Mouse (Mus musculus): ENCODE results near the gene Pth1r. TPM values are rescaled to one million over a fixed set of nuclear protein-coding genes. Genes with fewer than 3 reads are reported as not detected.

Pth1r gene
- polyA plus RNA-seq, 1 experiment from 2014 or later, result 179 TPM

DNA sequence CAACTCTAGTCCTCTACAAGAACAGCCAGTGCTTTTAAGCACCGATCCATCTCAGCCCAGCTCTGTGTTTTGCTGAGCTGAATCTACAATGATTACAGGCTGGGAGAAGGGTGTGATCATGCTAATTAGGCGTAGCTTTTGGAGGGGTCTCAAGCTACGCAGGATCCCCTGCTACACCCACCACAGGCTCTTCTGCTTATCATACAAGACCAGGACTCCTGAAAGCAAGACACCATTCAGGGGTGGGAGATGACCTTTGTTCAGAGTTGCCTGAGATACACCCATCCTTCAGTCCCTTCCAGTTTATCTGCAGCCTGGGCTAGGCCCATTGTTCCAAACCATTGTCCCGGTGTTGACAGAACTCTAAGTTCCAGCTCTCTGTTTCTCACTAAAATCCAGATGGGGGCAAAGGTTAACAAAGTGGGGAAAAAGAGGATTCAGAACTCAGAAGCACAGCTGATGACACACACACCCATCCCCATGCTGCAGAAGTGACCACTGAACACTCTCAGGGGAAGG lies 6.0 kb upstream of the Pth1r start:
- ATAC-seq (replicated peaks; ENCODE audit: low FRiP score, low read depth), result no peak
- 87% methylated on average over 4 of the region's 4 CpGs for WGBS
- no peak overlapping the region for H3K27ac ChIP-seq

DNA sequence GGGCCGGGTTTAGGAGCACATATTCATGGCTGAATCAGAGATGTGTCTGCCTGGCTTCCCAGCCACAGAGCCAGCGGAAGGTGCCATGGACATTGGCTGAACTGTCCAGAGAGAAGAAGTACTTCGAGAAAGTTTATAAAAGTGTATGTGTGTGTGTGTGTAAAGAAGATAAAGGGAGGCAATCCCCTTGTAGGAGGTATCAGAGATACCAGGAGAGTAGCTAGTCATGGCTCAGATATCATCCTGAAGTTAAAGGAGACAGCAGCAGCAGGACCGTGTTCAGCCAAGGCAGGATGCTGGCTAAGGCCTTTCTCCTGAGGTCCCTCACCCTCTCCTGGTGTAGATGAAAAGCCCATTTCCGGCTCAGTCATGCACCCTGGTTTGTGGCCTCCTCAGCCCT lies 4.5 kb upstream of the Pth1r start:
- H3K36me3 ChIP-seq (ENCODE audit: insufficient read depth, low read length), result no peaks in the 10 kb centered on the region
- no peak overlapping the region for H3K9ac ChIP-seq (ENCODE audit: low read depth, low read length)
- no peaks in the 10 kb centered on the region for H3K27me3 ChIP-seq (ENCODE audit: insufficient read depth, low read length)
- 0 out of 2 replicates have a peak overlapping the region, but pooled peaks have one; percentile 11 for H3K27ac ChIP-seq
- H3K4me2 ChIP-seq (ENCODE audit: low read length), result no peak overlapping the region
- ATAC-seq (replicated peaks; ENCODE audit: low FRiP score, low read depth), result no peak
- DNase-seq (ENCODE audit: low spot score), result no peak
- no peak for TF ChIP-seq CTCF (IDR thresholded peaks at IDR 0.05; ENCODE audit: low read depth)
- no peaks in the 10 kb centered on the region for H3K9me3 ChIP-seq (replicated peaks; ENCODE audit: low read length)
- WGBS, result 62% methylated on average over 5 of the region's 5 CpGs
- peaks cover 37% of the 10 kb centered on the region for H3K4me1 ChIP-seq (replicated peaks; ENCODE audit: insufficient read depth, low read length)
- no peak overlapping the region for H3K4me3 ChIP-seq (replicated peaks; ENCODE audit: low read depth, low read length)

More for the DNA sequence above, 6.0 kb upstream of the Pth1r start:
- Histone ChIP-seq H3K27me3 (ENCODE audit: insufficient read depth, low read length) (no peaks in the 10 kb centered on the region), H3K9ac (ENCODE audit: low read depth, low read length) (no peak overlapping the region), H3K36me3 (ENCODE audit: insufficient read depth, low read length) (no peaks in the 10 kb centered on the region), H3K4me2 (ENCODE audit: low read length) (no peak overlapping the region), H3K4me1 (replicated peaks; ENCODE audit: insufficient read depth, low read length) (peaks cover 26% of the 10 kb centered on the region), H3K9me3 (replicated peaks; ENCODE audit: low read length) (no peaks in the 10 kb centered on the region), H3K4me3 (replicated peaks; ENCODE audit: low read depth, low read length) (no peak overlapping the region)
- DNase-seq (ENCODE audit: low spot score), result no peak
- no peak for TF ChIP-seq CTCF (IDR thresholded peaks at IDR 0.05; ENCODE audit: low read depth)

GRCm38 (mm10) chr9:110750404-110751187 lies 3.7 kb upstream of the Pth1r start:
- DNase-seq (ENCODE audit: low spot score), result peak; percentile 71
- WGBS, result 11% methylated on average over 14 of the region's 14 CpGs
- peak overlapping the region; percentile 18; the same call in 1 of the 2 replicates for H3K9ac ChIP-seq (ENCODE audit: low read depth, low read length)

GRCm38 (mm10) chr9:110748451-110748850 lies 1.5 kb upstream of the Pth1r start:
- 58% methylated on average over 2 of the region's 2 CpGs for WGBS
- Histone ChIP-seq H3K4me3 (replicated peaks; ENCODE audit: low read depth, low read length) (no peak overlapping the region), H3K9me3 (replicated peaks; ENCODE audit: low read length) (no peaks in the 10 kb centered on the region), H3K27me3 (ENCODE audit: insufficient read depth, low read length) (no peaks in the 10 kb centered on the region), H3K36me3 (ENCODE audit: insufficient read depth, low read length) (no peaks in the 10 kb centered on the region), H3K4me2 (ENCODE audit: low read length) (no peak overlapping the region), H3K27ac (peak overlapping the region; percentile 90), H3K4me1 (replicated peaks; ENCODE audit: insufficient read depth, low read length) (peaks cover 44% of the 10 kb centered on the region), H3K9ac (ENCODE audit: low read depth, low read length) (peak overlapping the region; percentile 27; the same call in 1 of the 2 replicates)
- ATAC-seq (replicated peaks; ENCODE audit: low FRiP score, low read depth), result peak; percentile 70
- no peak for DNase-seq (ENCODE audit: low spot score)
- no peak for TF ChIP-seq CTCF (IDR thresholded peaks at IDR 0.05; ENCODE audit: low read depth)

More at GRCm38 (mm10) chr9:110750404-110751187, 3.7 kb upstream of the Pth1r start:
- ATAC-seq (replicated peaks; ENCODE audit: low FRiP score, low read depth), result no peak
- Histone ChIP-seq H3K36me3 (ENCODE audit: insufficient read depth, low read length) (no peaks in the 10 kb centered on the region), H3K9me3 (replicated peaks; ENCODE audit: low read length) (no peaks in the 10 kb centered on the region), H3K27ac (peak overlapping the region; percentile 59; the same call in 1 of the 2 replicates), H3K27me3 (ENCODE audit: insufficient read depth, low read length) (no peaks in the 10 kb centered on the region), H3K4me1 (replicated peaks; ENCODE audit: insufficient read depth, low read length) (peaks cover 44% of the 10 kb centered on the region), H3K4me2 (ENCODE audit: low read length) (no peak overlapping the region), H3K4me3 (replicated peaks; ENCODE audit: low read depth, low read length) (no peak overlapping the region)
- TF ChIP-seq CTCF (IDR thresholded peaks at IDR 0.05; ENCODE audit: low read depth), result no peak

DNA sequence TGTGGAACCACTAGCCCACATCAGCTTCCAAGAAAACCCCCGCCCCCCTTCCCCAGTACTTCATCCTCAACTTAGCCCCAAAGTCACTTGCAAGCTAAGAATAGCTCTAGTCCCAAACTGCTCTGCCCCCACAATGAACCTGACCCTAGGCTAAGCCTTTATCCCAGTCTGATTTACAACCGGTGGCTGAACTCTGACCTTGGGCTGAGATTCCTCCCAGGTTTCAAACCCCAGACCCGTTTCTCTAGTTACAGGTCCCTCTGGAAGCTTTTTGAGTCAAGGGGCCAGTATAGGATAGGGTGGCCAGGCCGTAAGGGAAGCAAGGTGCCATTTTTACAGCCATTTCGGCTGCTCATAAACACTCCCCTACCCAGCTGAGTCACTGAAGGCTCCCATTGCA lies 707 bp downstream of the Pth1r start:
- H3K4me2 ChIP-seq (ENCODE audit: low read length), result peak overlapping the region; percentile 94

DNA sequence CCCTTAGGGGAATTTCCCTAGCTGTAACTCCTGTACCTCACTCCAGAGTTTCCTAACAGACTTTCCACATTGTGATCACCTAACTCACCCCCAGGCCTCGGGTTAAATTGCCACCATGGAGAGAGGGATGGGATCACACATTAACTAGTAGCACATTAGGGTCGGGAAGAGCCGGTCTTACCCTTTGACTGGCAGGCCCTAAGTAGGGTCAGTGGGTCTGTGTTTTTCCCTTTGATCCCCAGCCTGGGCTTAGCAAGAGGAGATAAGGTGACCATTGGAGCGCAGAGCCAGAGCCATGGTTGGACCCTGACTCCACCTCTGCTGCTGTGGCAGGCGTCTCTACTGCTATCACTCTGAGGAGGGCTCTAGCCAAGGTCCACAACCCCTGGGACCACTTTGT lies 1.2 kb downstream of the Pth1r start:
- no peaks in the 10 kb centered on the region for H3K36me3 ChIP-seq (ENCODE audit: insufficient read depth, low read length)
- no peaks in the 10 kb centered on the region for H3K27me3 ChIP-seq (ENCODE audit: insufficient read depth, low read length)
- peak overlapping the region; percentile 90 for H3K27ac ChIP-seq
- H3K9me3 ChIP-seq (replicated peaks; ENCODE audit: low read length), result no peaks in the 10 kb centered on the region
- DNase-seq (ENCODE audit: low spot score) (no peak), ATAC-seq (replicated peaks; ENCODE audit: low FRiP score, low read depth) (peak; percentile 53)
- WGBS, result 27% methylated on average over 5 of the region's 5 CpGs
- 0 out of 2 replicates have a peak overlapping the region, but pooled peaks have one; percentile 42 for H3K9ac ChIP-seq (ENCODE audit: low read depth, low read length)
- no peak for TF ChIP-seq CTCF (IDR thresholded peaks at IDR 0.05; ENCODE audit: low read depth)
- H3K4me2 ChIP-seq (ENCODE audit: low read length), result peak overlapping the region; percentile 94
- H3K4me3 ChIP-seq (replicated peaks; ENCODE audit: low read depth, low read length), result 0 out of 2 replicates have a peak overlapping the region, but pooled peaks have one; percentile 5
- H3K4me1 ChIP-seq (replicated peaks; ENCODE audit: insufficient read depth, low read length), result peaks cover 44% of the 10 kb centered on the region

More for the DNA sequence above, 707 bp downstream of the Pth1r start:
- DNase-seq (ENCODE audit: low spot score) (no peak), ATAC-seq (replicated peaks; ENCODE audit: low FRiP score, low read depth) (no peak)
- peak overlapping the region; percentile 42 for H3K9ac ChIP-seq (ENCODE audit: low read depth, low read length)
- H3K4me3 ChIP-seq (replicated peaks; ENCODE audit: low read depth, low read length), result 0 out of 2 replicates have a peak overlapping the region, but pooled peaks have one; percentile 7
- no peaks in the 10 kb centered on the region for H3K36me3 ChIP-seq (ENCODE audit: insufficient read depth, low read length)
- no peaks in the 10 kb centered on the region for H3K27me3 ChIP-seq (ENCODE audit: insufficient read depth, low read length)
- TF ChIP-seq CTCF (IDR thresholded peaks at IDR 0.05; ENCODE audit: low read depth), result no peak
- 35% methylated on average over 5 of the region's 5 CpGs for WGBS
- H3K27ac ChIP-seq, result peak overlapping the region; percentile 90
- H3K9me3 ChIP-seq (replicated peaks; ENCODE audit: low read length), result no peaks in the 10 kb centered on the region
- H3K4me1 ChIP-seq (replicated peaks; ENCODE audit: insufficient read depth, low read length), result peaks cover 44% of the 10 kb centered on the region

All from kidney, postnatal 0 days (tissue).